Mouse (Mus musculus) hindlimb bud, embryonic 11.5 days (tissue): ENCODE data around the gene Nudt13.

ENCODE experiments used
- DNase-seq: peaks from one replicate; pipeline ENCODE4 v3.0.0-alpha.2; 2012; ENCODE audit warnings: low read depth, low spot score; ENCODE audit errors: extremely low spot score

The Nudt13 gene

DNA sequence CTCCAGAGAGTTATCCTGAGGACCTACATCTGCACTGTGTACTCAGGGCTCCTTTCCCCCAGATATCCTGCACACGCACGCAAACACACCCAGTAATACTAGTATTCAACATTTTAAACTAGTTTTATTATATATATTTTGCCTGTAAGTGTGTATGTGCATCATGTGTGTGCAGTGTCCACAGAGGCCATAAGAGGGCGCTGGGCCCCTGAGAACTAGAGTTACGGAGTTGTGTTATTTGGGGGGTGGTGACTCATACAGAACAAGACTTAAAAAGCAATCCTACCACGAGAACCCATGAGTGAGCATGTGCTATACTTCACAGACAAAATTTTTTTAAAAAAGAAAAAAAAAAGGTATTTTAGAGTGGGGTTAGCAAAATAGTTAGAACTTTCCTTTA lies 44.9 kb downstream of the Nudt13 start:
- no peak for DNase-seq

DNA sequence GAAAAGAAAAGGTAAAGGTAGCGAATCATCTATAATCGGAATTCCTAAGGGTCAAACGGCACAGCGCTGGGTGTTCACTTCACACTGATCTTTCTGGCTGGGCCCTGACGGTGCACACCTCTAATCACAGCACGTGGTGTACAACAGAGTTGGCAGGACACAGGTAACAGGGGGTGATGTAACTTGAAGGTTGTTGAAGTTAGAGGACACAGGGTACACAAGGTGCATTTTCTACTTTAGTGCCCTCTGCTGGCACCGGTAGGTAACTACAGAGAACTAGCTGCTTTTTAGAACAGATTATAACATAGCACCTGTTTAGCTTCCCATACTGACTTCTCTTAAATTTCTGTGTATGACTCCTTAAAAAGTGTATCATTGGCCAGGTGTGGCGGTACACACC lies 45.7 kb downstream of the Nudt13 start:
- DNase-seq: no peak

DNA sequence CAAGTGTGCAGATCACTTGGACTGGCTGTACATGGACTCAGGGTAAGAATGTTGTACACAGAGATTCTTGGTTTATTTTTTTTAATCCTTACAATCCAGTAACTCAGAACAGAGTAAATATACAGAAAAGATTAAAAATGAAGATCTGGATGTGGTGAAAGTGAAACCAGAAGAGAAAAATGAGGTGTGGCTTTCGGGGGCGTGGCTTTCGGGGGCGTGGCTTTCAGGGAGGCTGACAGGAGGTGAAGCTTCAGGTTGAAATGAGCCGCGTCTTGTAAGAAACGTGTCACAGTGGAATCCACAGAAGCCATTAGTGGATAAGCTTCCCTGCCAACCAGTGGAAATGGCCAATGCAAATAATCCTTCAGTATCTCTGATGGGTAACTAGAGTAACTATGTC lies 46.4 kb downstream of the Nudt13 start:
- DNase-seq: no peak

DNA sequence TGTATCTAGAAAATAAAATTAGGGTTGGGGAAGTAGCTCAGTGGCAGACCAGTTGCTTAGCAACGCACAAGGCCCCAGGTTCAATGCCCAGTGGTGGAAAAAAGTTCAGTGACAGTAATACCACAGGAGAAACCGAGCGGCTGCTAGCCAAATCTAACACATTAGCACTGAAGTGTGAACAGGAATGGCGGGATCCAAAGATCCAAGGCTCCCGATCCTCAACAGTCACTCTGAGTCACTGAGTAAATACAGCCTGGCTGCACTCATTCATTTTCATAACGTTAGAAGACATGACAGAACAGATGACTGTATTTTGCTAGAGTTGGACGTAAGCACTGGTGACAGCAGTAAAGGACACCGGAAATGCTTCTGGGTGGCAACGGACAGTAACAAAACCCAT lies 51.4 kb downstream of the Nudt13 start:
- no peak for DNase-seq

DNA sequence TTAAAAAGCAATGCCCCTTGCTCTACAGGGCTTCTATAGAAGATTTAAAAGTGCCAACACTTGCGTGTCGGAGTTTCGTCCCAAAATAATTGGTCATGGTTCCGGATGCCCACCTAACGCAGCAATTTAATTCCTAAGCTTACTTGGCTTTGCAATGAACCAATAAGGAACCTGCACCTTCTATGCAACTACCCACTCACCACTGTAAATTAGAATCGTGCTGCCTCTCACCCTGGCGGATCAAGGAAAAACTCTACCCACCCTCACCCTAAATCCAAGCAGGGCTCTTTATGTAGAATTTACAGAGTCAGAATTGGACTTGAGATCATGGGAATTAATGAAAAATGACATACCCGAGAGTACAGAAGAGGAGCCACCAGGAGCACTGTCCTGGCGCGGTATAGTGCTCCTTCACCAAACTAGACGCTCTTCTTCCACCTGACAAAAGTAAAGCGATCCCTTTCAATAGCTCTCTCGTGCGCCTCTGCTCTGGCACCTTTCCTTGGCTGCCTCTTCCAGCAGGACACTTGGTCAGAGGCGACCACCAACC lies 53.0 kb downstream of the Nudt13 start:
- DNase-seq: no peak

DNA sequence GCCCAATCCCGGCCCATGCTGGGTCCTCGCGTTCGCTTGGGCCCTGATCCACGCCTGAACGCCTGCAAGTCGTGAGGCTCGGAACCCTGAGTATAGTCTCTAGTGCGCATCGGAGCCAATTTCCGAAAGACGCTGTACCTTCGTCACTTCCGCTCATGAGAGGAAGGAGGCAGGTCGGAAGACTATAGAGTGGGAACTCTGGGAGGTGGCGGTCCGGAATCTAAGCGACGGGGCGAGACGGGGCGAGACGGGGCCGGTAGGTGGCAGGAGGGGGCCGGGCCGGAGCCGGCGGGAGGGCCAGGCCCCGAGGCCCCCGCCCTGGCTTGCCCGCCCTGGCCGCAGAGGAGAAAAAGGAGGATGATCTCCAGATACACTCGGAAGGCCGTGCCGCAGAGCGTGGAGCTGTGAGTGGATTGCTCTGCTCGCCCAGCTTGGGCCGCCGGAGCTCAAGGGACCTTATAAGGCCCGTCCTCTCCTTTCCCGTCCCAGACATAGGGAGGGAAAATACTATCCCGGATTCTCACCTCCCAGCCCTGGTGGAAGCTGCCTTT lies 53.6 kb downstream of the Nudt13 start, which contains the start of the genes Ecd and Fam149b:
TSS of gene Ecd (minus strand) at position 131 of the 551 bp plus-strand sequence.
TSS of gene Fam149b (plus strand) at position 172 of the 551 bp plus-strand sequence.
- DNase-seq: peak; percentile 97

DNA sequence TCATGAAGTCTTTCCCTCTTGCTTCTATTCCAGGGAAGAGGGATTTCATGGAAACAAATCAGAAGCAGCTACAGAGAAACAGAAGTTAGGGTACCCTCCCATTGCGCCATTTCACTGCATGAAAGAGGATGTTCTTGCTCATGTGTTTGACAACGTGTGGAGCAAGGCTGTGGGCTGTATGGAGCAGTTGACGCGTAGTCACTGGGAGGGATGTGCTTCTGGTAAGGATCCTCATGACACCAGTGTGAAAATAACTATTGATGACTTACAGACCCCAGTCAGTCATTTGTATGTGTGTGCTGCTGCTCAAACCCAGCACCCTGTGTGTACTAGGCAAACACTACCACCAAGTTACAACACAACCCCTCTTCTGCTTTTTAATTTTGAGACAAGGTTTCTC lies 68.7 kb downstream of the Nudt13 start:
- DNase-seq: no peak
